Mouse (Mus musculus) lung, adult 2 months (tissue): Measurements from ENCODE around the gene Cdhr2. TPM values are rescaled to one million over a fixed set of nuclear protein-coding genes. Genes with fewer than 3 reads are reported as not detected.

ENCODE experiments used
- DNase-seq: peaks from one replicate; pipeline ENCODE4 v3.0.0; 2022
- H3K4me1 ChIP-seq: fragments of 200-500 bp; 2 replicates; pipeline ENCODE4 v1.6.1; 2011; ENCODE audit warnings: low read length; ENCODE audit not compliant: control insufficient read depth, insufficient read depth
- H3K4me3 ChIP-seq: fragments of 200-500 bp; replicated peaks from 2 replicates; pipeline ENCODE3; 2011; ENCODE audit warnings: low read depth, mild to moderate bottlenecking, control low read depth, low read length; ENCODE audit errors: extremely low read depth
- CTCF ChIP-seq: fragments of 200-500 bp; IDR thresholded peaks from 2 replicates; pipeline ENCODE4 v1.5.1; 2011; ENCODE audit warnings: mild to moderate bottlenecking, low read length, control low read depth; ENCODE audit not compliant: insufficient read depth
- POLR2A ChIP-seq: fragments of 200-500 bp; IDR thresholded peaks from 2 replicates; pipeline ENCODE4 v1.6.1; 2011; ENCODE audit warnings: low read depth, mild to moderate bottlenecking, control low read depth, low read length, borderline replicate concordance; ENCODE audit errors: extremely low read depth
- WGBS: fragments of 180-500 bp; shearing (Covaris S2); methylation state at CpG from one replicate; pipeline ENCODE4 v1.1.7; 2018; 5-methylcytosine and 5-hydroxymethylcytosine counted together
- polyA plus RNA-seq: library from polyadenylated mRNA; depleted of rRNA; stranded (reverse); fragments of >200 nt; gene quantifications from 2 replicates; pipeline ENCODE4 v1.2.3, GENCODE M21; 2012; rRNA removed

Cdhr2 gene
- 0.05 and 1.1 TPM in 2 replicates for polyA plus RNA-seq

- Histone ChIP-seq H3K4me1 (no peaks in the 10 kb centered on the region), H3K4me3 (no peak within 1 kb of the TSS)
- no peak for DNase-seq
- TF ChIP-seq POLR2A (no peak), CTCF (no peak)
- WGBS, result 54% methylated on average over 5 of the region's 5 CpGs
Observed at GRCm38 (mm10) chr13:54701243-54701642, at the start of gene Cdhr2. Gene Cdhr2, plus strand, starts transcription at chr13:54701461.

DNA sequence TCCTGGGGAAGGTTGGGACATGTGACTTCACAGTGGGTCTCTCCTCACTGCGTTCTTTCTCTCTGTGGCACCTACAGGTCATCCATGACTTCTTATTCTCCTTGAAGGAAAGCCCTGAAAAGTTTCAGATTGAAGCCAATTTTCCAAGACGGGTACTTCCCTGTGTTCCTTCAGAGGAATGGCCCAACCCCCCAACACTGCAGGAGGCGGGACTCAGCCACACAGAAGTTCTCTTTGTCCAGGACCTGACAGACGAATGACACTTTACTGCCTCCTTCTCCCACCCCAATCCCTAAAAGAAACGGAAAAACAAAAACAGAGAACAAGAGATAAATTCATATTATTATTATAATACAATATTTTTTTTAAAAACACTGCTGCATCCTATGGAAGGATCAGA is 40.4 kb upstream of the Cdhr2 start:
- WGBS, result 65% methylated on average over 5 of the region's 5 CpGs
- Histone ChIP-seq H3K4me3 (no peak overlapping the region), H3K4me1 (no peaks in the 10 kb centered on the region)
- DNase-seq, result no peak
- TF ChIP-seq CTCF (no peak), POLR2A (no peak)

- Histone ChIP-seq H3K4me3 (no peak overlapping the region), H3K4me1 (no peaks in the 10 kb centered on the region)
- no peak for DNase-seq
- WGBS, result 75% methylated on average over 12 of the region's 12 CpGs
- TF ChIP-seq POLR2A, result no peak
Observed at GRCm38 (mm10) chr13:54661358-54661757, 39.9 kb upstream of the Cdhr2 start.

GRCm38 (mm10) chr13:54663999-54664398 is 37.3 kb upstream of the Cdhr2 start:
- Histone ChIP-seq H3K4me3 (no peak overlapping the region), H3K4me1 (no peaks in the 10 kb centered on the region)
- 78% methylated on average over 4 of the region's 4 CpGs for WGBS
- no peak for DNase-seq
- TF ChIP-seq CTCF, result no peak
- no peak for TF ChIP-seq POLR2A

DNA sequence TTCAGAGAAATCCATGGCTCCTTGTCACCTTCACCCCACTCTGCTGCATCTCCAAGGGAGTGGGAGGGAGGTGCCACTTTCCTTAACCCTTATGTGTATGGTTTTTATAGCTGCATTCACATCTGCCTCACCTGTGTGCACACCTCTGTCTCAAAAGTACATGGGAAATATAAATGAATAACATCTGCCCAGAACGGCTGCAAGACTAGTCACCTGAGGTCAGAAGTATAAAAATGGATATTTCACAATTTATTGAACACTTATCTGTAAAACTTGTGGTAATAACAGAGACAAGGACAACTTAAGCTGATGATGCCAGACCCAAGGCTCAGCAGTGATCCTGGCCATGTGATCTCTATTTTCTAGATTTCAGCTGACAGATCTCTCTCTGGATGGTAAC is 36.8 kb upstream of the Cdhr2 start:
- TF ChIP-seq CTCF (no peak), POLR2A (no peak)
- WGBS, result 87% methylated on average over 1 of the region's 1 CpGs
- no peak for DNase-seq
- Histone ChIP-seq H3K4me1 (no peaks in the 10 kb centered on the region), H3K4me3 (no peak overlapping the region)

- H3K4me3 ChIP-seq, result no peak overlapping the region
- no peaks in the 10 kb centered on the region for H3K4me1 ChIP-seq
- 68% methylated on average over 7 of the region's 7 CpGs for WGBS
- DNase-seq, result no peak
- TF ChIP-seq CTCF (no peak), POLR2A (no peak)
Observed at GRCm38 (mm10) chr13:54665062-54665461, 36.2 kb upstream of the Cdhr2 start.

DNA sequence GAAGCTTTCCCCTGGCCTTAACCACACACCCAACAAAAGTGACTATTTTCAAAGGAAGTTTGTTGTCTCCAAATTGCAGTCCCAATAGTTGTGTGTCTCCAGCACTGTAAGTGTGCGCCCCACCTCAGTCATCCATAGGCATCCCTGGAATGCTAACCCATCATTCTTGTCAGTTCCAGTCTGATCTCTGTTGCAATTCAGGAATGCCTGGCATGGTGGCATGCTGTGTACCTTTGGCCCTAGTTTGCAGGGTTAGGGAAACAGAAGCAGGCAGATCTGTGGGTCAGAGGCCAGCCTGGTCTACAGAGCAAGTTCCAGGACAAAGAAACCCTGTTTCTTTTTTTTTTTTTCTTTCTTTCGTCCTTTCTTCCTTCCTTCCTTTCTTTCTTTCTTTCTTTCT is 30.8 kb upstream of the Cdhr2 start:
- TF ChIP-seq POLR2A, result no peak
- TF ChIP-seq CTCF, result no peak
- Histone ChIP-seq H3K4me1 (no peaks in the 10 kb centered on the region), H3K4me3 (no peak overlapping the region)
- no peak for DNase-seq
- WGBS, result 66% methylated on average over 2 of the region's 2 CpGs

DNA sequence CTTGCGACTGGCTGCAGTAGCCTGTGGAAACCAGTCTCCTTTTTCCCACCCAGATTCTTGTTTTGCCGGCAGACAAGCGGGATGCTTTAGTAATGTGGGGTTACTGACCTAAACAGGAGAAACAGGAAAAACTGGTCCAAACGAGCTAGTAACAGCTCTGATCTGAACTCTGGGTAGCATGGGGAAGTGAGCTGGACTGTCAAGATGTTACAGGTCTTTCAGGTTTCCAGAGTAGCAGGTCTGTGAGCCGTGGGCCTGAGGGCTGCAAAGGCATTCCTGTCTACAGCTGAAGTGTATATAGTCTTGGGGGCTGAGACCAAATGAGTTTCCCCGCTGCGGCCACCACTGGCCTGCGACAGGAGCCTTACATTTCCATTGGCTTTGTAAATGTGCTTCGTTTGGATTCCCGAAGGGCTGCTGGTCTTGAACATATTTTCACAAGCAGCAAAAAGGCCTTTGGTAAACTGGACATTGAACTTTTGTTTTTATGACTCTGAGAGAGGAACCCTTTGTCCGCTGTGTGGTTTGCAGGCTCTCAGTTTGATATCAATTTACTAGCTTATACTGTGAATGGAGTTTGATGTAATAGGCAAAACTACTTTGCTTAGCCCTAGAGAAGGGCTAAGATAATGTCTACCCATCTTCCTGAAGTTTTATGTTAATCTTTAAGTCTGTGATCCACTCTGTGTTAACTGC is 25.2 kb upstream of the Cdhr2 start:
- Histone ChIP-seq H3K4me3 (no peak overlapping the region), H3K4me1 (no peaks in the 10 kb centered on the region)
- DNase-seq, result no peak
- WGBS, result 56% methylated on average over 11 of the region's 11 CpGs
- TF ChIP-seq CTCF (no peak), POLR2A (no peak)

DNA sequence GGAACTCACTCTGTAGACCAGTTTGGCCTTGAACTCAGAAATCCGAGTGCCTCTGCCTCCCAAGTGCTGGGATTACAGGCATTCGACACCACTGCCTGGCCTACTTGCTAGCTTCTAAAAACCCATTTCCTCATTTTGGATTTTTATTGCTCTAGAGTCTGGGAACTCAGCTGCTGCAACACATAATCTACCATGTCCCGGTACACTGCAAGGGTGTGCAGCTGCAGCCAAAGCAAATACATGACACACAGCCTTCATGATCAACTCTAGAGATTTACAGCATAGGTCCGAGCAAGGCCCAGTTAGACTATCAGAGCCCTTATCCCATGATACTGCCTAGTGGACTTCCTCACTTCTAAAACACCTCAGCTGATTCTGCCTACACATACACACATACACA is 23.0 kb upstream of the Cdhr2 start:
- TF ChIP-seq CTCF (no peak), POLR2A (no peak)
- WGBS, result 65% methylated on average over 4 of the region's 4 CpGs
- H3K4me3 ChIP-seq, result no peak overlapping the region
- no peak for DNase-seq
- H3K4me1 ChIP-seq, result no peaks in the 10 kb centered on the region

DNA sequence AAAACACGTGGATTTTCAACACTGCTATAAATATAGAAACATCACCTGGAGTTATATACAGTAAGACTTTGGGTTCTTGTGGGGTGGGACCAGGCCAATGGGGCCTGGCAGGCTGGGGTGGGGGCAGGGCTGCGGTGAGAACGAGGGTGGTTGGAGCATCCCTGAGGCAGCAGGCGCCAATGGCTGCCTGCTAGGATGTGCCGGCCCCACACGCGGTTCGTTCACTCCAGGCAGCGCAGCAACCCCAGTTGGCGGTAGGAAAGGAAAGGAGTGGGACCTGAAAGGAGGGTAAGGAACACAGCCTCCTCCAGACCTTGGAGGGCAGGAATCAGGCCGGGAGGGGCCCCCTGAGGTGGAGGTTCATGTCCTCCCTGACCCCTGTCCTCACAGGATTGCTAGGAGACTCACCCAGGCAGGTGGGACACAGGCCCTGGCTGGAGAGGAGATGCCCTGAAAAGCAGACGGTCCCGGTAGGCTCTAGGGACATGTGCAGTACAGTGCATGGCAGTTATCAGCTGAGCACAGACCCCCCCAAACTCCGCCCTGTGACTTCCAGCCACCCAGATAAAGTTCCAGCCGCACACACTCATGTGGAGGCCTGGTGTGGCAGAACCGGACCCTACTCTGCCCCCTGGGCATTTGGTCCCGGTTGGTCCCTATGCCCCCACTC is 20.9 kb upstream of the Cdhr2 start:
- TF ChIP-seq CTCF (no peak), POLR2A (no peak)
- 79% methylated on average over 17 of the region's 17 CpGs for WGBS
- no peak for DNase-seq

More for the DNA sequence above, 20.9 kb upstream of the Cdhr2 start:
- Histone ChIP-seq H3K4me1 (peaks cover 7% of the 10 kb centered on the region), H3K4me3 (no peak overlapping the region)
